Mouse (Mus musculus): Measurements from ENCODE around the gene U2af2. TPM values are rescaled to one million over a fixed set of nuclear protein-coding genes. Genes with fewer than 3 reads are reported as not detected.
A peak's percentile ranks its signal among the peaks of the same experiment; 100 is the strongest.

U2af2 gene
- polyA plus RNA-seq, 1 experiment from 2014 or later = 42.0 TPM

- DNase-seq (ENCODE audit: low spot score) = peak; percentile 90
- Histone ChIP-seq H3K4me1 (ENCODE audit: insufficient read depth, low read depth, low read length) (peaks cover 11% of the 10 kb centered on the region; the same call in 1 of the 2 replicates), H3K36me3 (ENCODE audit: insufficient read depth, low read length) (no peaks in the 10 kb centered on the region), H3K9me3 (ENCODE audit: low read length) (no peaks in the 10 kb centered on the region), H3K27ac (ENCODE audit: low read length) (peak overlapping the region; percentile 100), H3K27me3 (replicated peaks; ENCODE audit: insufficient read depth, low read length) (peaks cover 30% of the 10 kb centered on the region), H3K4me2 (replicated peaks; ENCODE audit: low read depth, low read length) (peak overlapping the region; percentile 91), H3K9ac (replicated peaks; ENCODE audit: low read depth) (peak overlapping the region; percentile 96), H3K4me3 (ENCODE audit: low read depth, low read length) (peak overlapping the region; percentile 76)
- ATAC-seq = no peak
- TF ChIP-seq EP300 (IDR thresholded peaks at IDR 0.05) (no peak), CTCF (IDR thresholded peaks at IDR 0.05) (peak; percentile 85)
- WGBS = 1% methylated on average over 27 of the region's 27 CpGs
Observed at GRCm38 (mm10) chr7:5060239-5060731, 1.7 kb upstream of the U2af2 start.

- Histone ChIP-seq H3K27ac (ENCODE audit: low read length) (peak overlapping the region; percentile 100), H3K4me2 (replicated peaks; ENCODE audit: low read depth, low read length) (peak overlapping the region; percentile 91), H3K9ac (replicated peaks; ENCODE audit: low read depth) (peak overlapping the region; percentile 96), H3K4me3 (ENCODE audit: low read depth, low read length) (peak overlapping the region; percentile 76), H3K36me3 (ENCODE audit: insufficient read depth, low read length) (no peaks in the 10 kb centered on the region), H3K9me3 (ENCODE audit: low read length) (no peaks in the 10 kb centered on the region), H3K4me1 (ENCODE audit: insufficient read depth, low read depth, low read length) (peaks cover 11% of the 10 kb centered on the region; the same call in 1 of the 2 replicates), H3K27me3 (replicated peaks; ENCODE audit: insufficient read depth, low read length) (peaks cover 22% of the 10 kb centered on the region)
- TF ChIP-seq EP300 (IDR thresholded peaks at IDR 0.05) = 0 out of 2 replicates have a peak, but pooled peaks have one; percentile 37
- peak; percentile 76 for TF ChIP-seq CTCF (IDR thresholded peaks at IDR 0.05)
- WGBS = under 1% methylated on average over 60 of the region's 60 CpGs
- peak; percentile 93 for ATAC-seq
- peak; percentile 99 for DNase-seq (ENCODE audit: low spot score)
Observed at GRCm38 (mm10) chr7:5060944-5061773, 784 bp upstream of the U2af2 start.

- peak overlapping the region; percentile 100 for H3K27ac ChIP-seq (ENCODE audit: low read length)
- H3K4me1 ChIP-seq (ENCODE audit: insufficient read depth, low read depth, low read length) = peaks cover 11% of the 10 kb centered on the region; the same call in 1 of the 2 replicates
- peak overlapping the region; percentile 96 for H3K9ac ChIP-seq (replicated peaks; ENCODE audit: low read depth)
- WGBS = 4% methylated on average over 40 of the region's 51 CpGs
- peak overlapping the region; percentile 91 for H3K4me2 ChIP-seq (replicated peaks; ENCODE audit: low read depth, low read length)
- DNase-seq (ENCODE audit: low spot score) (peak; percentile 93), ATAC-seq (peak; percentile 54)
- H3K9me3 ChIP-seq (ENCODE audit: low read length) = no peaks in the 10 kb centered on the region
- 0 out of 2 replicates have a peak, but pooled peaks have one; percentile 11 for TF ChIP-seq EP300 (IDR thresholded peaks at IDR 0.05)
- no peak for TF ChIP-seq CTCF (IDR thresholded peaks at IDR 0.05)
- peak overlapping the region; percentile 76 for H3K4me3 ChIP-seq (ENCODE audit: low read depth, low read length)
- peaks cover 9% of the 10 kb centered on the region for H3K27me3 ChIP-seq (replicated peaks; ENCODE audit: insufficient read depth, low read length)
- no peaks in the 10 kb centered on the region for H3K36me3 ChIP-seq (ENCODE audit: insufficient read depth, low read length)
Observed at GRCm38 (mm10) chr7:5062360-5063001, 538 bp downstream of the U2af2 start.

GRCm38 (mm10) chr7:5064886-5065285, 2.9 kb downstream of the U2af2 start:
- H3K27ac ChIP-seq (ENCODE audit: low read length) = no peak overlapping the region
- H3K9ac ChIP-seq (replicated peaks; ENCODE audit: low read depth) = no peak overlapping the region
- H3K4me1 ChIP-seq (ENCODE audit: insufficient read depth, low read depth, low read length) = peaks cover 11% of the 10 kb centered on the region; the same call in 1 of the 2 replicates
- TF ChIP-seq CTCF (IDR thresholded peaks at IDR 0.05) (no peak), EP300 (IDR thresholded peaks at IDR 0.05) (no peak)
- peaks cover 5% of the 10 kb centered on the region; the same call in 1 of the 2 replicates for H3K36me3 ChIP-seq (ENCODE audit: insufficient read depth, low read length)
- no peaks in the 10 kb centered on the region for H3K9me3 ChIP-seq (ENCODE audit: low read length)
- 93% methylated on average over 6 of the region's 6 CpGs for WGBS
- no peak overlapping the region for H3K4me2 ChIP-seq (replicated peaks; ENCODE audit: low read depth, low read length)
- H3K4me3 ChIP-seq (ENCODE audit: low read depth, low read length) = no peak overlapping the region
- no peaks in the 10 kb centered on the region for H3K27me3 ChIP-seq (replicated peaks; ENCODE audit: insufficient read depth, low read length)
- no peak for DNase-seq (ENCODE audit: low spot score)
- ATAC-seq = no peak

- Histone ChIP-seq H3K27me3 (replicated peaks; ENCODE audit: insufficient read depth, low read length) (no peaks in the 10 kb centered on the region), H3K4me3 (ENCODE audit: low read depth, low read length) (no peak overlapping the region), H3K9me3 (ENCODE audit: low read length) (no peaks in the 10 kb centered on the region), H3K36me3 (ENCODE audit: insufficient read depth, low read length) (peaks cover 45% of the 10 kb centered on the region), H3K4me2 (replicated peaks; ENCODE audit: low read depth, low read length) (no peak overlapping the region), H3K27ac (ENCODE audit: low read length) (no peak overlapping the region), H3K9ac (replicated peaks; ENCODE audit: low read depth) (no peak overlapping the region), H3K4me1 (ENCODE audit: insufficient read depth, low read depth, low read length) (no peaks in the 10 kb centered on the region)
- DNase-seq (ENCODE audit: low spot score) (no peak), ATAC-seq (no peak)
- no peak for TF ChIP-seq EP300 (IDR thresholded peaks at IDR 0.05)
- no peak for TF ChIP-seq CTCF (IDR thresholded peaks at IDR 0.05)
- 69% methylated on average over 1 of the region's 1 CpGs for WGBS
Observed at GRCm38 (mm10) chr7:5073586-5073985, 11.6 kb downstream of the U2af2 start.

GRCm38 (mm10) chr7:5074984-5075383, 13.0 kb downstream of the U2af2 start:
- H3K27ac ChIP-seq (ENCODE audit: low read length) = no peak overlapping the region
- H3K4me3 ChIP-seq (ENCODE audit: low read depth, low read length) = no peak overlapping the region
- H3K9ac ChIP-seq (replicated peaks; ENCODE audit: low read depth) = no peak overlapping the region
- no peaks in the 10 kb centered on the region for H3K4me1 ChIP-seq (ENCODE audit: insufficient read depth, low read depth, low read length)
- no peaks in the 10 kb centered on the region for H3K27me3 ChIP-seq (replicated peaks; ENCODE audit: insufficient read depth, low read length)
- no peak overlapping the region for H3K4me2 ChIP-seq (replicated peaks; ENCODE audit: low read depth, low read length)
- ATAC-seq (no peak), DNase-seq (ENCODE audit: low spot score) (no peak)
- H3K9me3 ChIP-seq (ENCODE audit: low read length) = no peaks in the 10 kb centered on the region
- TF ChIP-seq CTCF (IDR thresholded peaks at IDR 0.05) (no peak), EP300 (IDR thresholded peaks at IDR 0.05) (no peak)
- 91% methylated on average over 5 of the region's 5 CpGs for WGBS
- peaks cover 45% of the 10 kb centered on the region for H3K36me3 ChIP-seq (ENCODE audit: insufficient read depth, low read length)
